Mouse (Mus musculus): ENCODE data around the gene Jmjd1c. TPM values are rescaled to one million over a fixed set of nuclear protein-coding genes. Genes with fewer than 3 reads are reported as not detected.

The Jmjd1c gene
- polyA plus RNA-seq, 1 experiment: 56.3 TPM

- DNase-seq: peak; percentile 53 to 54
- Histone ChIP-seq H3K4me1 (ENCODE audit: control insufficient read depth, insufficient read depth, low read length) (peaks cover 34% of the 10 kb centered on the region), H3K4me3 (replicated peaks; ENCODE audit: insufficient read depth, low read depth, low read length) (peak overlapping the region; percentile 72), H3K27ac (ENCODE audit: insufficient read depth, low read length) (peak overlapping the region; percentile 9; the same call in 1 of the 2 replicates), H3K27me3 (ENCODE audit: control insufficient read depth, insufficient read depth, low read length) (no peaks in the 10 kb centered on the region)
- TF ChIP-seq CTCF (IDR thresholded peaks at IDR 0.05; ENCODE audit: borderline replicate concordance, insufficient read depth, low read depth, low read length) (no peak), POLR2A (IDR thresholded peaks at IDR 0.05; ENCODE audit: borderline replicate concordance, insufficient read depth, low read length) (no peak)
- WGBS: 7% methylated on average over 13 of the region's 13 CpGs
Observed at GRCm38 (mm10) chr10:67099183-67099929, 3.4 kb downstream of the Jmjd1c start.

GRCm38 (mm10) chr10:67100011-67100661 lies 4.2 kb downstream of the Jmjd1c start:
- H3K27me3 ChIP-seq (ENCODE audit: control insufficient read depth, insufficient read depth, low read length): no peaks in the 10 kb centered on the region
- 11% methylated on average over 7 of the region's 7 CpGs for WGBS
- peak overlapping the region; percentile 58 for H3K4me3 ChIP-seq (replicated peaks; ENCODE audit: insufficient read depth, low read depth, low read length)
- peak in 1 of 2 experiments; percentile 46 for DNase-seq
- 0 out of 2 replicates have a peak overlapping the region, but pooled peaks have one; percentile 26 for H3K27ac ChIP-seq (ENCODE audit: insufficient read depth, low read length)
- peaks cover 33% of the 10 kb centered on the region for H3K4me1 ChIP-seq (ENCODE audit: control insufficient read depth, insufficient read depth, low read length)
- TF ChIP-seq CTCF (IDR thresholded peaks at IDR 0.05; ENCODE audit: borderline replicate concordance, insufficient read depth, low read depth, low read length): no peak
- TF ChIP-seq POLR2A (IDR thresholded peaks at IDR 0.05; ENCODE audit: borderline replicate concordance, insufficient read depth, low read length): no peak

- TF ChIP-seq POLR2A (IDR thresholded peaks at IDR 0.05; ENCODE audit: borderline replicate concordance, insufficient read depth, low read length) (no peak), CTCF (IDR thresholded peaks at IDR 0.05; ENCODE audit: borderline replicate concordance, insufficient read depth, low read depth, low read length) (no peak)
- Histone ChIP-seq H3K4me3 (replicated peaks; ENCODE audit: insufficient read depth, low read depth, low read length) (peak overlapping the region; percentile 47), H3K27ac (ENCODE audit: insufficient read depth, low read length) (peak overlapping the region; percentile 79), H3K27me3 (ENCODE audit: control insufficient read depth, insufficient read depth, low read length) (no peaks in the 10 kb centered on the region), H3K4me1 (ENCODE audit: control insufficient read depth, insufficient read depth, low read length) (peaks cover 36% of the 10 kb centered on the region)
- WGBS: 16% methylated on average over 9 of the region's 9 CpGs
- peak; percentile 74 to 82 for DNase-seq
Observed at GRCm38 (mm10) chr10:67100831-67101251, 4.9 kb downstream of the Jmjd1c start.

- H3K4me1 ChIP-seq (ENCODE audit: control insufficient read depth, insufficient read depth, low read length): peaks cover 55% of the 10 kb centered on the region
- TF ChIP-seq CTCF (IDR thresholded peaks at IDR 0.05; ENCODE audit: borderline replicate concordance, insufficient read depth, low read depth, low read length): no peak
- TF ChIP-seq POLR2A (IDR thresholded peaks at IDR 0.05; ENCODE audit: borderline replicate concordance, insufficient read depth, low read length): no peak
- WGBS: 10% methylated on average over 9 of the region's 9 CpGs
- peak in 1 of 2 experiments; percentile 34 for DNase-seq
- no peak overlapping the region for H3K4me3 ChIP-seq (replicated peaks; ENCODE audit: insufficient read depth, low read depth, low read length)
- no peak overlapping the region for H3K27ac ChIP-seq (ENCODE audit: insufficient read depth, low read length)
- no peaks in the 10 kb centered on the region for H3K27me3 ChIP-seq (ENCODE audit: control insufficient read depth, insufficient read depth, low read length)
Observed at GRCm38 (mm10) chr10:67104543-67104942, 8.6 kb downstream of the Jmjd1c start.

GRCm38 (mm10) chr10:67105331-67106217 lies 9.6 kb downstream of the Jmjd1c start:
- no peak for TF ChIP-seq POLR2A (IDR thresholded peaks at IDR 0.05; ENCODE audit: borderline replicate concordance, insufficient read depth, low read length)
- TF ChIP-seq CTCF (IDR thresholded peaks at IDR 0.05; ENCODE audit: borderline replicate concordance, insufficient read depth, low read depth, low read length): no peak
- H3K4me1 ChIP-seq (ENCODE audit: control insufficient read depth, insufficient read depth, low read length): peaks cover 57% of the 10 kb centered on the region
- peak overlapping the region; percentile 20 for H3K4me3 ChIP-seq (replicated peaks; ENCODE audit: insufficient read depth, low read depth, low read length)
- no peaks in the 10 kb centered on the region for H3K27me3 ChIP-seq (ENCODE audit: control insufficient read depth, insufficient read depth, low read length)
- WGBS: 12% methylated on average over 19 of the region's 19 CpGs
- peak overlapping the region; percentile 23 for H3K27ac ChIP-seq (ENCODE audit: insufficient read depth, low read length)
- peak; percentile 81 to 86 for DNase-seq

- Histone ChIP-seq H3K4me3 (replicated peaks; ENCODE audit: insufficient read depth, low read depth, low read length) (no peak overlapping the region), H3K27ac (ENCODE audit: insufficient read depth, low read length) (no peak overlapping the region; the same call in 1 of the 2 replicates), H3K27me3 (ENCODE audit: control insufficient read depth, insufficient read depth, low read length) (no peaks in the 10 kb centered on the region), H3K4me1 (ENCODE audit: control insufficient read depth, insufficient read depth, low read length) (peaks cover 58% of the 10 kb centered on the region)
- TF ChIP-seq POLR2A (IDR thresholded peaks at IDR 0.05; ENCODE audit: borderline replicate concordance, insufficient read depth, low read length) (no peak), CTCF (IDR thresholded peaks at IDR 0.05; ENCODE audit: borderline replicate concordance, insufficient read depth, low read depth, low read length) (no peak)
- 15% methylated on average over 6 of the region's 6 CpGs for WGBS
- DNase-seq: peak in 1 of 2 experiments; percentile 27
Observed at GRCm38 (mm10) chr10:67106400-67106799, 10.5 kb downstream of the Jmjd1c start.

Measured in cerebellum, adult 2 months (tissue).